Mouse (Mus musculus) small intestine, adult 10 weeks (tissue): ENCODE measurements around the gene Adgrf4. TPM values are rescaled to one million over a fixed set of nuclear protein-coding genes. Genes with fewer than 3 reads are reported as not detected.

ENCODE experiments used
- polyA plus RNA-seq: library from polyadenylated mRNA; stranded (reverse); fragments of 350-450 nt; fragmentation: Illumina TruSeq; extraction: RNeasy Lipid Tissue Mini Kit (QIAGEN cat#74804); gene quantifications from one replicate; pipeline ENCODE4 v1.2.3, GENCODE M21; 2014; ENCODE audit warnings: low replicate concordance

Gene Adgrf4
- polyA plus RNA-seq: not detected

DNA sequence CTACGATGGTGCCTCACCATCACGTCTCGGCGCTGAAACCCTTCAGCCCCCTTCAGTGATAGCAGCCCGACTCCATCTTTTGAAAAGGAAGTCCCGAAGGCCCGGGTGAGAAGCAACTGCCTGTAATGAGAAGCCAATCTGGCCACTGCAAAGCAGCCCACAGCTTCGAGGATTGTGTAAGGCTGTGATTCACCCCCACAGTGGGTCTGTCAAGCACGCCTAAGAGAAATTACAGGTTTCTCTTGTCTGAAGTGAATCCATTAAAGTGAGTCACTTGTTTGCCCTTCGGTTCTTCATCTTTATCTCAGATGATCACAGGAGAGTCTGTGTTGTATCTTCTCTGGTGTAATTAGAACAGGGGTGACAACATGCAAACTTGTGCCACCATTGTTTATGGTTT, at the start of gene Adgrf4:
Adgrf4 (minus strand) TSS at position 149 of the 400 bp plus-strand sequence.

DNA sequence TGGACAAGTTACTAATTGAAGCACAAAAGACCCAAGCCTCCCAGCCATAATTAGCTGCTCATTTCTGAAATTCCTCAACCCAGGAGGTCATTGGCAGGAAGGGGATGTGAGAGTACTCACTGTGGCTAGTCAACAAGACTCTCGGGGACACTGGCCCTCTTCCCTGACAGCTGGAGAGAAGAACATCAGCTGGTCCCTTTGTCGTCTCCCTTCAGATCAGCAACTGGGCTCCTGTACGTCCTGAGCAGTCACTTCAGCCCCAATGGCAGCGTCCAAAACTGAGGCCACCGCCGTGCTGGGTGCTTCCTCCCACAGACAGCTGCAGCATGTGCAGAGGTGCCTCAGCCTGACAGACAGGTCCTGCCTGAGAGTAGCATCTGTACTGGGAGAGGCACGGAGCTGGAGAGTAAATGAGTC, 49.7 kb upstream of the Adgrf4 start, which contains the start of gene Adgrf2:
Adgrf2 (minus strand) TSS at position 379 of the 417 bp plus-strand sequence.

DNA sequence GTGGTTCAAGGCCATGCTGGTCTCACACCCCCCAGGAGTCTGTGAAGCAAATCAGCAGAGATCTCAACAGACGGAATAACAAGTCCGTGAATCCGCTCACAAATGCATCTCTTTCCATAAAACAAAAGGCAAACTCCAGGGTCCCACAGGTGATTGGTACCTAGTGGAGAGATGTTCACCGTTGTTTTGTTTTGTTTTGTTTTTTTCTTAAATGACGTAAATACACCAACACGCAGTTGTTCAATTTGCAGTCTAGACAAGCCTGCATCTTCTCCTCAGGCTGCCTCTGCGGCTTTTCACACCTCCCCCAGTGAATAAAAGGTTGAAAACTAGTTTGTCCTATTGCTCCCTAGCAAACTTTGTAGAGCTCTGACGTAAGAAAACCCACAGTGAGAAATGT, 80.8 kb downstream of the Adgrf4 start, which contains the start of gene Opn5:
Opn5 (minus strand) TSS at position 101 of the 400 bp plus-strand sequence.

Other genes with a start within 250 kb of the Adgrf4 start
- gene Opn5, start 80.9 kb downstream of the Adgrf4 start, polyA plus RNA-seq: not detected
- gene Adgrf2, start 49.9 kb upstream of the Adgrf4 start, polyA plus RNA-seq: not detected
- 264 TPM for gene Cd2ap, start 184.4 kb upstream of the Adgrf4 start, polyA plus RNA-seq